Mouse (Mus musculus) brown adipose tissue, adult 24 weeks (tissue): ENCODE data around the gene Sidt1. TPM values are rescaled to one million over a fixed set of nuclear protein-coding genes. Genes with fewer than 3 reads are reported as not detected.
"Not testable (repeated sequence)": the region's sequence is repeated elsewhere in the genome, so short reads cannot be mapped to it uniquely, and the experiment has no call there.

Experiments
- H3K27ac ChIP-seq: fragments of 200-500 bp; replicated peaks from 2 replicates; pipeline ENCODE4 v1.5.1; 2012; ENCODE audit warnings: low read depth, mild to moderate bottlenecking, low read length
- H3K4me1 ChIP-seq: fragments of 200-500 bp; 2 replicates; pipeline ENCODE4 v1.6.1; 2012; ENCODE audit warnings: low read length, mixed read lengths; ENCODE audit not compliant: control insufficient read depth, insufficient read depth, insufficient read length
- H3K4me3 ChIP-seq: fragments of 200-500 bp; 2 replicates; pipeline ENCODE4 v1.5.1; 2012; ENCODE audit warnings: low read depth, mild to moderate bottlenecking, low read length, moderate library complexity; ENCODE audit not compliant: insufficient read depth
- polyA plus RNA-seq: library from polyadenylated mRNA; stranded (reverse); fragments of >200 nt; gene quantifications from 2 replicates; pipeline ENCODE4 v1.2.4, GENCODE M21; 2012; ENCODE audit not compliant: missing spikeins, insufficient read depth, insufficient read length

Sidt1 gene
- polyA plus RNA-seq, 1 experiment: not detected

- no peaks in the 10 kb centered on the region for H3K4me1 ChIP-seq
- no peak overlapping the region for H3K27ac ChIP-seq
- no peak overlapping the region for H3K4me3 ChIP-seq
Measured at GRCm38 (mm10) chr16:44331154-44331553, 1.8 kb downstream of the Sidt1 start.

GRCm38 (mm10) chr16:44330657-44331056 lies 2.3 kb downstream of the Sidt1 start:
- H3K4me3 ChIP-seq: no peak overlapping the region
- H3K27ac ChIP-seq: no peak overlapping the region
- H3K4me1 ChIP-seq: no peaks in the 10 kb centered on the region

GRCm38 (mm10) chr16:44328644-44329043 lies 4.4 kb downstream of the Sidt1 start:
- no peaks in the 10 kb centered on the region for H3K4me1 ChIP-seq
- no peak overlapping the region for H3K27ac ChIP-seq
- no peak overlapping the region for H3K4me3 ChIP-seq

- Histone ChIP-seq H3K4me1 (no peaks in the 10 kb centered on the region), H3K27ac (no peak overlapping the region), H3K4me3 (no peak overlapping the region)
Measured at GRCm38 (mm10) chr16:44320232-44320631, 12.8 kb downstream of the Sidt1 start.

- Histone ChIP-seq H3K27ac (no peak overlapping the region), H3K4me3 (no peak overlapping the region), H3K4me1 (no peaks in the 10 kb centered on the region)
Measured at GRCm38 (mm10) chr16:44316350-44316749, 16.6 kb downstream of the Sidt1 start.

GRCm38 (mm10) chr16:44313422-44313821 lies 19.6 kb downstream of the Sidt1 start:
- Histone ChIP-seq H3K4me1 (no peaks in the 10 kb centered on the region), H3K4me3 (no peak overlapping the region), H3K27ac (no peak overlapping the region)

GRCm38 (mm10) chr16:44305606-44306005 lies 27.4 kb downstream of the Sidt1 start:
- Histone ChIP-seq H3K4me3 (no peak overlapping the region), H3K27ac (no peak overlapping the region), H3K4me1 (no peaks in the 10 kb centered on the region)

- Histone ChIP-seq H3K4me1 (no peaks in the 10 kb centered on the region), H3K4me3 (no peak overlapping the region)
Measured at GRCm38 (mm10) chr16:44303822-44304221, 29.2 kb downstream of the Sidt1 start.

GRCm38 (mm10) chr16:44302126-44302892 lies 30.7 kb downstream of the Sidt1 start:
- Histone ChIP-seq H3K27ac (no peak overlapping the region), H3K4me1 (no peaks in the 10 kb centered on the region), H3K4me3 (no peak overlapping the region)

More at GRCm38 (mm10) chr16:44303822-44304221, 29.2 kb downstream of the Sidt1 start:
- no peak overlapping the region for H3K27ac ChIP-seq

- no peak overlapping the region for H3K27ac ChIP-seq
- no peaks in the 10 kb centered on the region for H3K4me1 ChIP-seq
- H3K4me3 ChIP-seq: no peak overlapping the region
Measured at GRCm38 (mm10) chr16:44299438-44300093, 33.4 kb downstream of the Sidt1 start.

- H3K4me1 ChIP-seq: no peaks in the 10 kb centered on the region
- H3K4me3 ChIP-seq: no peak overlapping the region
- no peak overlapping the region for H3K27ac ChIP-seq
Measured at GRCm38 (mm10) chr16:44293960-44294359, 39.0 kb downstream of the Sidt1 start.

GRCm38 (mm10) chr16:44292681-44293080 lies 40.3 kb downstream of the Sidt1 start:
- H3K27ac ChIP-seq, H3K4me1 ChIP-seq, H3K4me3 ChIP-seq: not testable (repeated sequence)

- no peak overlapping the region for H3K27ac ChIP-seq
- H3K4me1 ChIP-seq: no peaks in the 10 kb centered on the region
- H3K4me3 ChIP-seq: no peak overlapping the region
Measured at GRCm38 (mm10) chr16:44289004-44289648, 43.9 kb downstream of the Sidt1 start.

GRCm38 (mm10) chr16:44287356-44287950 lies 45.5 kb downstream of the Sidt1 start:
- H3K4me1 ChIP-seq: no peaks in the 10 kb centered on the region

GRCm38 (mm10) chr16:44282614-44283325 lies 50.2 kb downstream of the Sidt1 start:
- Histone ChIP-seq H3K4me1 (no peaks in the 10 kb centered on the region), H3K27ac (no peak overlapping the region), H3K4me3 (no peak overlapping the region)

More at GRCm38 (mm10) chr16:44287356-44287950, 45.5 kb downstream of the Sidt1 start:
- Histone ChIP-seq H3K27ac (no peak overlapping the region), H3K4me3 (no peak overlapping the region)
